Mouse (Mus musculus) frontal cortex, postnatal 10 days (tissue): ENCODE results near the gene Tle4.

Source experiments
- DNase-seq, 2 experiments: peaks; one replicate each; pipeline ENCODE4 v3.0.0; 2022; ENCODE audit warnings: low spot score in 2 of 2, mixed read lengths in 1 of 2

Gene Tle4

GRCm38 (mm10) chr19:14466020-14466419, 131.8 kb downstream of the Tle4 start:
- no peak for DNase-seq

- DNase-seq = no peak
Measured at GRCm38 (mm10) chr19:14463281-14464079, 134.4 kb downstream of the Tle4 start.

GRCm38 (mm10) chr19:14453486-14453885, 144.4 kb downstream of the Tle4 start:
- no peak for DNase-seq

- no peak for DNase-seq
Measured at GRCm38 (mm10) chr19:14451329-14451728, 146.5 kb downstream of the Tle4 start.

GRCm38 (mm10) chr19:14449738-14450137, 148.1 kb downstream of the Tle4 start:
- DNase-seq = no peak

- DNase-seq = no peak
Measured at GRCm38 (mm10) chr19:14448586-14448985, 149.3 kb downstream of the Tle4 start.

GRCm38 (mm10) chr19:14447474-14447873, 150.4 kb downstream of the Tle4 start:
- DNase-seq = no peak

GRCm38 (mm10) chr19:14441861-14442260, 156.0 kb downstream of the Tle4 start:
- no peak for DNase-seq

GRCm38 (mm10) chr19:14437226-14437625, 160.6 kb downstream of the Tle4 start:
- no peak for DNase-seq

GRCm38 (mm10) chr19:14436567-14436966, 161.3 kb downstream of the Tle4 start:
- no peak for DNase-seq

GRCm38 (mm10) chr19:14435681-14436376, 162.0 kb downstream of the Tle4 start:
- DNase-seq = peak; percentile 43 to 48

- DNase-seq = no peak
Measured at GRCm38 (mm10) chr19:14433900-14434299, 164.0 kb downstream of the Tle4 start.

GRCm38 (mm10) chr19:14432436-14432835, 165.4 kb downstream of the Tle4 start:
- no peak for DNase-seq

- no peak for DNase-seq
Measured at GRCm38 (mm10) chr19:14426920-14427319, 170.9 kb downstream of the Tle4 start.

GRCm38 (mm10) chr19:14426244-14426868, 171.5 kb downstream of the Tle4 start:
- no peak for DNase-seq

- DNase-seq = no peak
Measured at GRCm38 (mm10) chr19:14425122-14425521, 172.7 kb downstream of the Tle4 start.

GRCm38 (mm10) chr19:14424016-14424964, 173.6 kb downstream of the Tle4 start:
- no peak for DNase-seq

- no peak for DNase-seq
Measured at GRCm38 (mm10) chr19:14421691-14422090, 176.2 kb downstream of the Tle4 start.

GRCm38 (mm10) chr19:14419886-14420285, 178.0 kb downstream of the Tle4 start:
- DNase-seq = no peak

GRCm38 (mm10) chr19:14416845-14417244, 181.0 kb downstream of the Tle4 start:
- no peak for DNase-seq

GRCm38 (mm10) chr19:14415996-14416395, 181.9 kb downstream of the Tle4 start:
- no peak for DNase-seq
